Mouse (Mus musculus): ENCODE results near the gene Zfp462. TPM values are rescaled to one million over a fixed set of nuclear protein-coding genes. Genes with fewer than 3 reads are reported as not detected.

Zfp462 gene
- polyA plus RNA-seq, 1 experiment from 2014 or later: 3.6 TPM

DNA sequence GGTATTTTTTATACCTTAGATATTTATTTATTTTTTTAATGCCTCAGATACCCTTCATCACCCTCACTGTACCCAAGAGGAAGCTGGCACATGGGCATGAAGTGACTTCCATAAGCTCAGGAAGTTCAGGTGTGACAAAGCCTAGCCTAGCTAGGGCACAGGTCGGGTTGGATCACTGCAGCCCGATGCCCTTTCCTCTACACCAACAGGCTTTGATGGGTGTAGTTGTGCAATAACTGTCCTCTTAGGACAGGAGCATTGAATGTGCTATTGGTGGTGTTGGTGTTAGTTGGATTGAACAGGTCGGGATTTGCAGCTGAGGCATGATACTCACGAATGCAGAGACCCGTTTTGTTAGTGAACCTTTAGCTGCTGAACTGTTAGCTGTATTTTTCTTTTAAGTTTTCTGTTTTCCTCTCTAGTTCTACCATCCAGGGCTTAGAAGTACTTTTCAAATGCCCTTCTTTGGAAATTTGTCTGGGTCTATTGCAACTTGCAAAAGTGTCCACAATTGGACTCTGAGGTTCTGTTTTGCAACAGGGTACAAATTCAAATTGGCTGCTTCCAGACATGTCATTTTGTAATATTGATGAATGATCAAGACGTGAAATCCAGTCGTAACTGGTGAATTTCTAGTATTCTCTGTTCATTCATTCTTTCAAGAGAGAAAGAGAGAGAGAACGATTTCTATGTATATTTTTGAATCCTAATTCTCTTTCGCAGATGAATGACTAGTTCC is 9.0 kb downstream of the Zfp462 start:
- no peak for ATAC-seq (ENCODE audit: insufficient number of reproducible peaks, low FRiP score)
- whole genome bisulfite sequencing: 82% methylated on average over 9 of the region's 9 CpGs
- Histone ChIP-seq H3K4me3 (no peak overlapping the region), H3K27me3 (replicated peaks) (no peaks in the 10 kb centered on the region), H3K4me2 (no peak overlapping the region), H3K36me3 (0 out of 2 replicates have a peak, but pooled peaks cover 10% of the 10 kb centered on the region), H3K4me1 (replicated peaks) (peaks cover 24% of the 10 kb centered on the region), H3K27ac (ENCODE audit: poor library complexity, severe bottlenecking) (no peak overlapping the region), H3K9me3 (replicated peaks) (no peaks in the 10 kb centered on the region), H3K9ac (no peak overlapping the region)

DNA sequence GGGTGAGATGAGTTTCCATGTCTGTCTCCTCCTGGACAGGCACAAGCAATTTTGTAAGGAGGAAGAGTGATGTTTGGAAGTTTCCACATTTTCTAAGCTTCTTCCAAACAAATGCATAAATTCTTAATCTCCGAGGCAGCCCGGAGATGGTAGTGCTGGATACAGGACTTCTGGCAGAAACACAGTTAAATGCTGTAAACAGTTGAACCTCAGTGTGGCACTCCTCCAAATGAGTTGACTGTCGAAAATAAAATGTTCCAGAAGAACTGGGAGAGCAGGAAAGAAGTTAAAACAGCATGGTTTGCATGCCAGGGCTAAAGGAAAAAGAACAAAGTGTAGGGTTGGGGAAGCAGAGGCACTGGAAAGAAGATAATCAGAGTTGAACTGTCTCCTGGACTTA is 9.6 kb downstream of the Zfp462 start:
- no peak overlapping the region for H3K9ac ChIP-seq
- 0 out of 2 replicates have a peak, but pooled peaks cover 10% of the 10 kb centered on the region for H3K36me3 ChIP-seq
- H3K27ac ChIP-seq (ENCODE audit: poor library complexity, severe bottlenecking): no peak overlapping the region
- ATAC-seq (ENCODE audit: insufficient number of reproducible peaks, low FRiP score): no peak
- peaks cover 24% of the 10 kb centered on the region for H3K4me1 ChIP-seq (replicated peaks)
- no peak overlapping the region for H3K4me3 ChIP-seq
- no peak overlapping the region for H3K4me2 ChIP-seq
- H3K27me3 ChIP-seq (replicated peaks): no peaks in the 10 kb centered on the region
- 63% methylated on average over 3 of the region's 3 CpGs for WGBS
- no peaks in the 10 kb centered on the region for H3K9me3 ChIP-seq (replicated peaks)

DNA sequence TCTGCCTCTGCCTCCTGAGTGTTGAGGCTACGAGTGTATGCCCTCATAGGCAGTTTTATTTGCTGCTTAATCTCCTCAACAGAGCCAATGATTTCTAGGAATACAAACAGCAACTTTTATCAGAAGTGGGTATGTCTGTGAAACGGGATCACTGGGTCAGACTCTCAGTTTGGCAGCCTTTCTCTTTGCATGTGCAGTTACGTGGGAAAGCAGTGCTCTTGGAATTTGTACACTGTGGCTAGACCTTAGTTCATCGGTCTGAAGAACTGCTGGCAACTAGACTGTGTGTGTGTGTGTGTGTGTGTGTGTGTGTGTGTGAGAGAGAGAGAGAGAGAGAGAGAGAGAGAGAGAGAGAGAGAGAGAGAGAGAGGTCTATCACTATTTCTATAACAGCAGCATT is 15.9 kb downstream of the Zfp462 start:
- Histone ChIP-seq H3K4me3 (no peak overlapping the region), H3K4me1 (replicated peaks) (peaks cover 18% of the 10 kb centered on the region), H3K27ac (ENCODE audit: poor library complexity, severe bottlenecking) (no peak overlapping the region), H3K4me2 (no peak overlapping the region), H3K27me3 (replicated peaks) (no peaks in the 10 kb centered on the region), H3K9ac (no peak overlapping the region), H3K9me3 (replicated peaks) (no peaks in the 10 kb centered on the region), H3K36me3 (peaks cover 6% of the 10 kb centered on the region; the same call in 1 of the 2 replicates)
- no peak for ATAC-seq (ENCODE audit: insufficient number of reproducible peaks, low FRiP score)
- 75% methylated on average over 4 of the region's 4 CpGs for WGBS

DNA sequence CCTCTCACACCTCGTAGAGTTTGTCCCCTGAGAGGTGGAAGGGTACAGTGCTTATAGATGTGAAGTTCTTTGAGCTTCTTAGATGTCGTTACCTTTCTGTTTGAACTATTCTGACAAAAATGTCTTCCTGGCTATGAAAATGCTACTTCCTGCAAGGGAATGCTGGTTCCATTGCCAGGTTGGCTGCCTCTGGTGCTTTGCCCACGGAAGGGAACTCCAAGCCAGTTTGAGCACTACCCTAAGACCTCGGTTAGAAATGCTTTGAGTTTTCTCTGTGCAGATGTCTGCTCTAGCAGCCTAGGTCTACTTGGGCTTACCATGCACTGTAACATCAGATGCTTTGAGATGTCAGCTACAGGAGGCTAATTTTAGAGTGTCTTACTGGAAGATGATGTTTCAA is 17.3 kb downstream of the Zfp462 start:
- H3K9ac ChIP-seq: no peak overlapping the region
- H3K9me3 ChIP-seq (replicated peaks): no peaks in the 10 kb centered on the region
- peaks cover 31% of the 10 kb centered on the region for H3K4me1 ChIP-seq (replicated peaks)
- WGBS: 79% methylated on average over 4 of the region's 4 CpGs
- no peaks in the 10 kb centered on the region for H3K27me3 ChIP-seq (replicated peaks)
- peaks cover 5% of the 10 kb centered on the region; the same call in 1 of the 2 replicates for H3K36me3 ChIP-seq
- no peak for ATAC-seq (ENCODE audit: insufficient number of reproducible peaks, low FRiP score)
- H3K4me3 ChIP-seq: no peak overlapping the region
- no peak overlapping the region for H3K4me2 ChIP-seq
- H3K27ac ChIP-seq (ENCODE audit: poor library complexity, severe bottlenecking): no peak overlapping the region

DNA sequence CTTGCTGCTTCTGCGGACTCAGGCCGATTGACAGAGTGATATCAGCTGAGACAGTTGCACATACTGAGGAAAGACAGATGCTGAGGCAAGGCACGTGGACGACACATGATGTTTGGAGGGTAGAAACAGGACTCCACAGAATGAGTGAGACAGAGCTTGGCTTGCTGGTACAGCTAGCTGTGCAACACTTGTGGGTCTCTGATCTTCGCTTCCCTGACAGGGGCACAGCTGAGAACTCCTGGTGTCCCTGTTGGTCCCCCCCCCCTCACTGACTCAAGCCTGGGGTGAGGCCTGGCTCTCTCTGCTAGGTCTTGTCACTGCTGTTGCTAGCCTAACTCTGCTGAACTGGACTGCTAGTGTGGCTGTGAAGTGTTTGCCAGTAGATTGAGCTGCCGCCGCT is 18.7 kb downstream of the Zfp462 start:
- H3K4me3 ChIP-seq: no peak overlapping the region
- no peak overlapping the region for H3K4me2 ChIP-seq
- no peak for ATAC-seq (ENCODE audit: insufficient number of reproducible peaks, low FRiP score)
- WGBS: 72% methylated on average over 7 of the region's 7 CpGs
- no peaks in the 10 kb centered on the region; the same call in 1 of the 2 replicates for H3K36me3 ChIP-seq
- no peaks in the 10 kb centered on the region for H3K27me3 ChIP-seq (replicated peaks)
- no peaks in the 10 kb centered on the region for H3K9me3 ChIP-seq (replicated peaks)
- H3K9ac ChIP-seq: no peak overlapping the region
- no peak overlapping the region for H3K27ac ChIP-seq (ENCODE audit: poor library complexity, severe bottlenecking)
- H3K4me1 ChIP-seq (replicated peaks): peaks cover 41% of the 10 kb centered on the region

DNA sequence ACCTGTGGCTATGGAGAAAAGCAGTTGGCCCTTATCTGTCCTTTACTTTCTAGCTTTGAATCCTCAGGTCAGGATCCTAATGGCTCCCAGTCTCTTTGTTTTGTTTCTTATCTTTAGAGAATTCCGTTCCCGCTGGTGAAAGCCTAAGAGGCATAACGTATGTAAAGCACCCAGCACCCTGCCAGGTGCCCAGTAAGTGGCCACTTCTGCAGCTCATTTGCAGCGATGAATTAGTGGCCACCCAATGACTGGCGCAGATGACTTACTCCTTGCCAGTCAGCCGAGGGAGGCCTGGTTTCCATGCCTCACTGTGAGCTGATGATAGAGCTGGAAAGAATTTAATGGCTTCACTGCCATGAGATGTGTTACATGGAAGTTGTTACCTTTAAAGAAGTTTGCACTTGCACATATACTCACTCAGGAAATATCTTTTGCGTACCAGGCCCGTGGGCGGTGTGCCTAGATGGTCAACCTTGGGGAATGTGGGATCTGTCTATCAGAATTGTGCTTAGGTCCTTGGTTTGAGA is 20.4 kb downstream of the Zfp462 start:
- H3K9me3 ChIP-seq (replicated peaks): no peaks in the 10 kb centered on the region
- H3K9ac ChIP-seq: no peak overlapping the region
- H3K4me1 ChIP-seq (replicated peaks): peaks cover 46% of the 10 kb centered on the region
- no peak overlapping the region for H3K4me3 ChIP-seq
- peak overlapping the region; percentile 78 for H3K27ac ChIP-seq (ENCODE audit: poor library complexity, severe bottlenecking)
- no peak overlapping the region for H3K4me2 ChIP-seq
- ATAC-seq (ENCODE audit: insufficient number of reproducible peaks, low FRiP score): no peak
- no peaks in the 10 kb centered on the region; the same call in 1 of the 2 replicates for H3K36me3 ChIP-seq
- 46% methylated on average over 9 of the region's 9 CpGs for WGBS
- no peaks in the 10 kb centered on the region for H3K27me3 ChIP-seq (replicated peaks)

DNA sequence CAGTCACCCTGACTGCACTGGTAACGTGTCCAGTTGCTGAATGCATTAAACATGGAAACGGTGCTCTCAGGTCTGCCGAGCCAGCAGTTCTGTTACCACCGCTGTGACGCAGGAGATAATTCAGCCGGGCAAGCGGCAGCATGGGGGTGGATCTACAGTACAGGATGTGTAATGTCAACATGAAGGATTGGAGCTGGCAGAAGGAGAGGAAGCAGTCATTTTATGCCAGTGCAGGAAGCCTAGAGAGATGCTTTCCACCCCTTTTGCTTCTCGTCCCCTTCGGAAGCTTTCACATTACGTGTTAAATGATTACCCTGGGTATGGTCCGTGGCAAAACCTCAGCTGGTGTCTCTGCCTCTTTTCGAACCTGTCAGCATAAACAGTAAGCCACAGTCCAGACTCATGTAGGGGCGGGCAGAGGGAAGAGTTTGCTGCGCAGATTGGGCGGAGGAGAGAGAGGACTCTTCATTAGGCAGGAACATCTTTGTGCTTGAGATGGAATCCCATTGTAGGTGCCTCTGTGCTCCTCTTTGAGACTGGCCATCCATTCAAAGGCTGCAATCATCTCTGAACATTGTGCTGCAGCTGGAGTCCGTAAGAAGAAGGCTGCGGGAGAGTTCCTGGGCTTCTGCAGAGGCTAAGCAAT is 21.4 kb downstream of the Zfp462 start:
- no peak overlapping the region for H3K9ac ChIP-seq
- H3K27me3 ChIP-seq (replicated peaks): no peaks in the 10 kb centered on the region
- peak; percentile 79; the same call in 1 of the 2 replicates for ATAC-seq (ENCODE audit: insufficient number of reproducible peaks, low FRiP score)
- H3K9me3 ChIP-seq (replicated peaks): no peaks in the 10 kb centered on the region
- WGBS: 23% methylated on average over 17 of the region's 17 CpGs
- H3K36me3 ChIP-seq: no peaks in the 10 kb centered on the region
- peak overlapping the region; percentile 1 for H3K4me3 ChIP-seq
- peak overlapping the region; percentile 78 for H3K27ac ChIP-seq (ENCODE audit: poor library complexity, severe bottlenecking)
- H3K4me2 ChIP-seq: peak overlapping the region; percentile 54
- H3K4me1 ChIP-seq (replicated peaks): peaks cover 49% of the 10 kb centered on the region

DNA sequence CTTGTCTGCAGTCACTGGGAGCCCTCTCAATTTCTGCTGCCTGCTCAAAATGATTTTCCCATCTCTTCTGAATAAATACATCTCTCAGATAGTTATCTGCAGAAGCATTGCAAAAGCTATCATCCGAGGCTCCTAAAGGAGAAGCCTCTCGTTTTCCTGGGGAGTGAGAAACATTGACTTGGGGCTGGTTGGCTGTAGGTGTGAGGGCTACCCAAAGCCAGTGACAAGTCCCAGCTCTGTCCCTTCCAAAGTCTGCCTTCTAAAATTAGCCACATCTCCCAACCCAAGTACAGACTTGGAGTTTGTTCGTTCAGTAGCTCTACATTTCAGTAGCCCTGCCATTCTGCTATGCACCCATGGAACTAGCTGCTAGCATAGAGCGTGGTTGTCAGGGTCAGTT is 22.3 kb downstream of the Zfp462 start:
- Histone ChIP-seq H3K4me2 (peak overlapping the region; percentile 9; the same call in 1 of the 2 replicates), H3K36me3 (no peaks in the 10 kb centered on the region), H3K27ac (ENCODE audit: poor library complexity, severe bottlenecking) (peak overlapping the region; percentile 78), H3K9ac (no peak overlapping the region), H3K4me3 (no peak overlapping the region), H3K4me1 (replicated peaks) (peaks cover 58% of the 10 kb centered on the region), H3K9me3 (replicated peaks) (no peaks in the 10 kb centered on the region), H3K27me3 (replicated peaks) (no peaks in the 10 kb centered on the region)
- 55% methylated on average over 4 of the region's 4 CpGs for WGBS
- no peak for ATAC-seq (ENCODE audit: insufficient number of reproducible peaks, low FRiP score)

DNA sequence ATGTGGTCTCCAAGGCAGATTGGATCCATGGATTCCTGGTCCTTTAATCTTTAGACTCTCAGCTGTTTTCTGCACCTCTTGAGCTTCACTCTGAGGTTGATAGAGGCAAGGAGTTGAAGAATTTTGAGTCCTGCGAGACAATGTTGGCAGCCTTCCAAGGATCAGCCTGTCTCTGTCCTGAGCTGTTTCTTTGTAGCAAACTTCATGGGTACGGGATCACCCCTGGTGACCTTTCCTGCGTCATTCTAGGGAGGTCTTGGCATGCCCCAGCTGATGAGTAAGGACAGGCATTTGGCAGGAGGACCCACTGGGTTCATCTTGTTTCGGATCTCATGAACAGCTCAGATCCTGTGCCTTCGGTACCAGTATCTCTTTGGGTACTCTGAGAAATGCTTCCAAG is 22.9 kb downstream of the Zfp462 start:
- peak overlapping the region; percentile 78 for H3K27ac ChIP-seq (ENCODE audit: poor library complexity, severe bottlenecking)
- WGBS: 35% methylated on average over 5 of the region's 5 CpGs
- no peak overlapping the region for H3K4me3 ChIP-seq
- H3K9ac ChIP-seq: no peak overlapping the region
- no peaks in the 10 kb centered on the region for H3K9me3 ChIP-seq (replicated peaks)
- no peaks in the 10 kb centered on the region for H3K36me3 ChIP-seq
- H3K4me2 ChIP-seq: peak overlapping the region; percentile 9; the same call in 1 of the 2 replicates
- peaks cover 63% of the 10 kb centered on the region for H3K4me1 ChIP-seq (replicated peaks)
- H3K27me3 ChIP-seq (replicated peaks): no peaks in the 10 kb centered on the region
- no peak for ATAC-seq (ENCODE audit: insufficient number of reproducible peaks, low FRiP score)

DNA sequence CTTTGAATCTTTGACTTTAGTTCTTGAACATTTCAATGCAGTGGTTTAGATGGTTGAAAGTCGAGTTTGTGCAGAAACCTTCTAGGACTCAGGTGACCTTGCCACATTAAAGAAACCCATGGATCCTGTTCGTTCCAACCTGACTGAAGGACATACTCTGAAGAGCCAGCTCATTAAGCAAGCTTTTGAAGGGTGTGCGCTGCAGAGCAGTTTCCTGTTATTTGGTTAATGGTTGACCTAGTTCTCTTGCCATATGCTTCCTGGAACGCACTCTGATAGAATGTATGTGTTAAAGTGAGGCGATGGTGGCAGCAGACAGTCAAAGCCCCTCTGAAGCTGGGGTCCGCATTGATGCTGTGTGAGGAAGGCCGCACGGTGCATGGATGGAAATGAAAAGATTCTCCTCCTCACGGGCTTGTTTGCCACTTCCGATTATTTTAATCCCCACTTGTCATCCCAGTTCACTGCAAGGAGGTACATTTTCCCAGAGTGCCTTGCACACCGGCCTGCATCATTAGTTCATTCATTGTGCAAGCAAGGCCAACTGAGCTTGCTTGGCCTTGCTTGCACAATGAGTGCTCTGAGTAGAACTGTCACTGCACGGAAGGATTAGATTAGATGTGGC is 24.9 kb downstream of the Zfp462 start:
- Histone ChIP-seq H3K9ac (no peak overlapping the region), H3K4me1 (replicated peaks) (peaks cover 66% of the 10 kb centered on the region), H3K36me3 (no peaks in the 10 kb centered on the region), H3K9me3 (replicated peaks) (no peaks in the 10 kb centered on the region), H3K27me3 (replicated peaks) (no peaks in the 10 kb centered on the region), H3K4me2 (no peak overlapping the region), H3K27ac (ENCODE audit: poor library complexity, severe bottlenecking) (no peak overlapping the region), H3K4me3 (no peak overlapping the region)
- 85% methylated on average over 12 of the region's 12 CpGs for WGBS
- no peak for ATAC-seq (ENCODE audit: insufficient number of reproducible peaks, low FRiP score)

DNA sequence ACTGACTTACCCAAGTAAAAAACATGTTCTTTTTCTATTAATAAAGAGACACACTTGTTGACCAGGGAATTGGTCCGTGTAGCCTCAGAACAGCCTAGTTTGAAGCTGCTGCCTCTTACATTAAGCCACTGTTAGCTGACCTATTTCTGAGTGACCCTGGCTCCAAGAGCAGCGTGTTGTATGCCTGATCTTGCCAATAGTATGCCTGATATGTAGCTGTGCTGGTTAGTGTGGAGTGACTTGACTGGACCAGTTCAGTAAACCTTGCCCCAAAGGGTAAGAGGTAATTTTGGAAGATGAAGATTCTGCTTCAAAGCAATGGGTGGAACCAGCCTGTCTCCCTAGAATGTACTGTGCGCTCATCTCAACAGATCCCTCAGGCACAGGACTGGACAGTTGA is 26.5 kb downstream of the Zfp462 start:
- Histone ChIP-seq H3K4me1 (replicated peaks) (peaks cover 50% of the 10 kb centered on the region), H3K4me3 (no peak overlapping the region), H3K9me3 (replicated peaks) (no peaks in the 10 kb centered on the region), H3K36me3 (no peaks in the 10 kb centered on the region), H3K4me2 (no peak overlapping the region), H3K27ac (ENCODE audit: poor library complexity, severe bottlenecking) (no peak overlapping the region), H3K27me3 (replicated peaks) (no peaks in the 10 kb centered on the region), H3K9ac (no peak overlapping the region)
- WGBS: 78% methylated on average over 3 of the region's 3 CpGs
- no peak for ATAC-seq (ENCODE audit: insufficient number of reproducible peaks, low FRiP score)
